Mouse (Mus musculus): ENCODE data around the gene Jak3. TPM values are rescaled to one million over a fixed set of nuclear protein-coding genes. Genes with fewer than 3 reads are reported as not detected.

Gene Jak3
- polyA plus RNA-seq (2017; shearing (Covaris generic)), result 10 to 100 TPM; 18.6 to 41.7 TPM

DNA sequence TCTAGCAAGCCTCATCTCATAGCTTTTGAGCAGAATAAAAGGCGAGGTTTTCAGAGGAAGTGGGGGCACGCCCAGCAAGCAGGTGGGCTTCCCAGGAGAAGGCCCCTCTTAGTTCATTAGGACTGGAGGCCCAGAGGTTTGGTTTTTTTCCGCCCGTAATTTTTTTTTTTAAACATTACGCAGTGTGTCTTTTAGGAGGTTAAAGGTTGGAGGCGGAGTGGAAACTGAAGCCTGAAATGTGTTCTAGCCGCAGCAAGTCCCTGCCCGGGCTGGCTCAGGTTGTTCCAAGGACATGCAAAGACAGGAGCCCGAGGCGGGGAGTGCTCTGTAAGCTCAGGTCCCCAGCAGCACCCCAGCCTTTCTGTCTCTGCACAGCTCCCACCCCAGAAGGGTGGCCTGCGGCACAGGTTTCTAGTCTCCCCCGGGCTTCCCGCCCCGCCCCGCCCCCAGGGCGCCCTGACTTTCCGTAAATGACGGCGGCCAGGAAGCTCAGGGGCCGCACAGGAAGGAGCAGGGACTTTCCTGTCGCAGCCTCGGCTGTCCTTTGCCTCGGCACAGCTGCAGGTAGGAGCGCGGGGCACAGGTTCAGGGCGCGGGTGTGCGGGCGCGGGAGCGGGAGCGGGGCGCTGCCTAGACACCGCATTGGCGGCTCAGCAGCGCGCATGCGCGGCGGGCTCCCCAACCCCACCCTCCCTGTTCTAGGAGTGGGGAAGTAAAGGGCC lies at the start of gene Jak3:
TSS of gene Jak3 (plus strand) at position 277 of the 722 bp plus-strand sequence.
- peak; percentile 73 for ATAC-seq

DNA sequence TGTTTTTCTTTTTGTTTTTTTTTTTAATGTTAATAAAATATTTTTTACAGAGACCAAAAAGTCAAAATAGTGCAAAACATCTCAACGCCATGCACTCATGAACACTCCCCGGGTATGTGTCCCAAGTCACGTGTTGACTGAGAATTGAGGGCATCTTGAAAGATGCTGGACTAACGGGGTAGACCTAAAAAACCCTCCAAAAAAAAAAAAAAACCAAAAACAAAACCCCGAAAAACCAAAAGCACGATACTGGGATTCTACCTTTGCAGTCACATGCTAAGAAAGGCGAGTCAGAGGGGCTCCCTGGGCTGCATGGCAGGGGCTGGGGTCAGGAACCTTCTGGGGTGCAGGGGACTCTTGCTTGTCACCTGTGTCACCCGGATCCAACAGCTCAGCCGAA lies 49.3 kb upstream of the Jak3 start:
- no peak for ATAC-seq

DNA sequence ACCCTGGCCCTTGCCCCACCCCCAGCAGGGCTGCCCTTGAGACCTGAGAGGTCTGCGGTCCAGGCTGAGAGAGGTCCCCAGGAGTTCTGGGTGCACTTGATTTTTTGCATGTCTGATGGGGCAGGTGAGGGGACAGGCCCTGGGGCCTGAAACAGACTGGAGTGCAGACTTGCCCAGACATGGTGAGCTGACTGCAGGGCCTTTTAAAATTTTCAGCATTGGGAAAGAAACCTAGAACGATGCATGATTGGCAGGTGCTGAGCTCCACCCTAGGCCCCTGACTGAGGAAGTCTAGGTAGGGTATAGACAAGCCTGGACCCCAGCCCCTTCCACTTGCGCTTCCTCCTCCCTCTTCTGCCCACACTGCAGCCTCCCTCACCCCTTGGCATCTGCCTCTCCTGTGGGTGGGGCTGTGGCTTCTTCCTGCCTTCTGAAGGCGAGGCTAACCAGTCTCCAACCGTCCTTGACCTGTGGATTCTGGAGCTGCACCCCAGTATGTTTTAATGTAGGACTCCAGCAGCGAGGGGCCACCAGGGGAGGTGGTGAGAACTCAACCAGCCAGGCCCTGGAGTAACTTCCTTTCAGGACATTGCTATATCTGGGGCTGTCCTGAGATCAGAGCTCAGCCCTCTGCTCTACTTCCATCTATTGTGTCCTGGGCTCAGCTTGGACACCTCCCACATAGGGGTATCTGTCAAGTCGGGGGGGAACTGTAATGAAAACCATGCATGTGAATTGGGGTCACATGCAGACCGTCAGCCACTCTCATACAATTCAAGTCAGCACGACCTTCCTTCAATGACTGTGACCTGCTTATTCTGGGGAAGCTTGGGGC lies 48.6 kb upstream of the Jak3 start:
- ATAC-seq, result no peak

DNA sequence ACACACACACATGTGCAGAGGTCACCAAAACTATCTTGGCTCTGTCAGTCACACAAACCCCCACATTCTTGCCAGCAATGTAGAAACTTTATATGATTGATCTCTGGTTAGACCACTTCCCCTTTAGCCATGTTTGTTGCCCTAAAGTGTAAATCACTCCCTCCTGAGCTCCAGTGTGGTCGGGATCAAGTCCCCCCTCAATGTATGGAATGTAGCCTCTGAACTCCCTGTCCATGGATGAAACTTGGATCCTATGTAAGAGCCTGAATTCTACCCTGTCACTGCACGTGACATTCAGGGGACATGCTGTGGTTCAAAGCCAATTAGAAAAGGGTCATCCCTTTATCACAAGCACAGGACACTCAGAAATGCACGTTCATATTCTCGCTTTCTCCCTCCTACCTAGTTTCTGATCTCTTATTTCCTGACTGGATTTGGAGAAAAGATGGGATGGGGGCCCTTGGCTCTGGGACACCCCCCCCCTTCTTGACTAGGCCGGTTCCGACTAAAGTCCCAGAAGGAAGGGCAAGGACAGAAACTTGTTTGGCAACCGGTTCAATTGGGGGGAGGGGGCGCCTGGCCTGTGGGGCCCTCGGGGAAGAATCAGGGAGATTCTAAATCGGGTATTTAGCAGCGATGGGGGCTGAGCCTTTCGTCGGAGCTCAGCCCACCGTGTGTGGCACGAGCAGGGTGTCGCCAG lies 47.5 kb upstream of the Jak3 start:
- no peak for ATAC-seq

DNA sequence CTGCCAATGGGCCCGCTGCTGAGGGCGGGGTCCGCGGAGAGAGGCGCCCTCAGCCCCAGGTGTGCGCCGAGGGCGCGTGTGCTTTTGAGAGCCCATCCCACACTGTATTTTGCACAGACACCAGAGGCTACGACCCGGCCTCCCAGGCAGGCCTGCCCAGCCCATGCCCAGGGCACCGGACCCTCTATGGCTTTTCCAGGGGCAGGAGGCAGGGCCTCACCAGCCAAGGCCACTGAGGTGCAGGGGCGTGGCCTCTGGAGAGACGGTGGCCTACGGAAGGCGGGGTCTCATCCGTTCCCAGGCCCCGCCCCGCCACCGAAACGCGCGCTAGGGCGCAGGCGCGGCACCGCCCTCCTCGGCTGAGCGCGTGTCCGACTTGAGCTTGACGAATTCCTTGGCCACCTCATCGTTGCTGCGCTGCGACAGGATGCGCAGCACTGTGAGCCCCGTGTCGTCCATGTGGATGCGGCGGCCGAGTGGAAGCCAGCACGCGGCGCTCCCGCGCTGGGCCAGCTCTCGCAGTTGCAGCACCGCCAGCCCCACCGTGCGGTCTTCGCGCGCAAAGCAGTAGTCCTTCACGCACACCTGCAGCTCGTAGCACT lies 46.9 kb upstream of the Jak3 start:
- peak; percentile 78 for ATAC-seq

DNA sequence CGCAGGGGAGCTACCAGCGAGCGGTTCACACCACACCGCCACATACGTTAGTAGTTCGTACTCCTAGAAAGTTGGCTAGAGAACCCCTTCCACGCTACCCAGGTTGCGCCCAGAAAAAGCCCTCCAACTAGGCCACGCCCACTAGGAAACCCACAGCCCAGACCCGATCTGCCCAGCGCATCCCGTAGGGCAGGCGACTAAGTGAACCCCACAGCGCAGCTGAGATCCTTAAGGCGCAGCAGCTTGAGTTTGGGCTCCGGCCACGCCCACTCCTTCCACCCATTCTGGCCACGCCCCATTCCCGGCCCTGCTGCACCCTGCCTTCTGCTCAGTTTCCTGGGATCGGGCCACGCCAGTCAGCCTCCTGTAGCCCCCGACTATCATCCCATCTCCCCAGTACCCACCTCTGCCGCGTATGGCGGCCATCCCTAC lies 46.3 kb upstream of the Jak3 start:
- ATAC-seq, result no peak

DNA sequence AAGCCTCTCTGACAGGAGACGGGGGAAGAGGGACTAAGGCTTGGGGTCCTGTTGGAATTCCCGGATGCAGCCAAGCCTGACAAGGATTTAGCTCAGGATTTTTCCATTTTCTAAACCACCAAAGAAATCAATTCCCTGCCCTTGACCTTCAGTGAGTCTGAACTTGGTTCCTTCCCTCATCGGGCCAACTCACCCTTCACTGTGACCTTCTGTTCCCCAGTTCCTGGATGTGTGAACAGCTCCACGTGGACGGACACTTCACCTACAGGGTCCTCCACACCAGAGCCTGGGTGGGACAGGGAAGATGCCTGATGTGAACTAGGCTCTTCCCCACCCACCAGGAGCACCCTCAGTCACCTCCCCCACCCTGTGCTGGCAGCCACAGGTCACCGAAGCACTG lies 45.3 kb upstream of the Jak3 start:
- ATAC-seq, result no peak

DNA sequence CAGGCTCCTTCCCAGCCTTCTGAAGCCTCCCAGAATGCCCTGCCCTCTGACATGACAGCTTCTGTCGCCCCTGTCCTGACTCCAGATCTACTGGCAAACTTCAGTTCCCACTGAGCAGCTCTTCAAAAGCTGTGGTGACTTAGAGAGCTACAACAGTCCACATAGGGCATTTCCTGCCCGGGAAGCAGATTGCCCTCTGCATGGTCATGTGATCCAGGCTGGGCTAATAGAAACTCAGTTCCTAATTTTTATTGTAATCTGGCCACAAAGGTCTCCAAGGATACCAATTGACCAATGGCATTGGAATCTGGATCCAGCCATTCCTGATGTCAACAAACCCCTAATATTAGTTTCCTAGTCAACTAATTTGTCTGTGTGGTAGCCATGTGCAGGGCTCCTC lies 44.2 kb upstream of the Jak3 start:
- ATAC-seq, result no peak

DNA sequence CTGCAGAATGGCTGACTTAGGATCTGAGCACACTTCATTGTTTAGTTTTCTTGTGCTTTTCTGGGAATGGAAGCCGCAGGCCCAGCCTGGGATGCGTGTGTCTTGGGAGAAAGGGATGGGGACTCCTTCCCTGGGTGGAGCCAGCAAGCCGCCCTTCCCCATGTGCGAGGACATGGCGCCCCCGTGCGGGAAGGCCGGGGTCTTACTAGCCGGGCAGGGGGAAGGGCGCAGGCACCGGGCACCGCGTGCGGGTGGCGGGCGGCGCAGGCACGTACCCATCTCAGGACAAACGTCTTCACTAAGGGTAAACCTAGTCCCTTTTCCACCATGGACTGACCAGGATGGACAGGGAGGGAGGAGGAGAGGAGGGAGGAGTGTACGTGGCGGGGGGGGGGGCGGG lies 42.9 kb upstream of the Jak3 start:
- ATAC-seq, result no peak

DNA sequence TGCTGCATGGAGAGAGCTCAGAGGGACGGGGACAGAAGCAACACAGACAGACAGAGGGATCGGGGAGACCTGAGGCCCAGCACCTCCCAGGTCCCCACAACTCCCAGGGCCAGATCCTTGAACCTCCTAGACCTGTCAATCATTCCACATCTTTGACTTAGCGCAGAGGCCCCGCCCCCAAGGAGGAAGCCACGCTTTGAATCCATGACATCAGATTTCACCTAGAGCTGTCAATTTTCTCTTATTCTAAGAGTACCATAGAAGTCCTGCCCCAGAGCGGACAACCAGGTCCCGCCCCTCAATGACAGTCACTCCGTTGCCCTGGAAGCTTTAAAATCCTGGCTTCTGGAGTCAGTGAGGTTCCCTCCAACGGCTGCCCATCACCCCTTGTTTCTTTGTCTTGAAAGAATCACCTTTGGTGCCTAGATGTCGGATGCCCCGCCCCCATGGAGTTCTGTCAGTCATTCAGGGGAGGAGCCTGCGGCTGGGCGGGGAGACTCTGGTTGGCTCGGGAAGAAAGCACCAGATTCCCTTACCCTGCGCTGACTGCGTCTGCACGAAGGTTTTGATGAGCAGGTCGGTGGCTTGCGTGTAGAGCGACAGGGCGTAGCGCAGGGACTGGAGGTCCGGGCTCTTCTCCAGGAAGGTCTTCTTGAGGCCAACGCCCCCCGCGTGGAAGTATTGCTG lies 42.0 kb upstream of the Jak3 start:
- peak; percentile 68 for ATAC-seq

DNA sequence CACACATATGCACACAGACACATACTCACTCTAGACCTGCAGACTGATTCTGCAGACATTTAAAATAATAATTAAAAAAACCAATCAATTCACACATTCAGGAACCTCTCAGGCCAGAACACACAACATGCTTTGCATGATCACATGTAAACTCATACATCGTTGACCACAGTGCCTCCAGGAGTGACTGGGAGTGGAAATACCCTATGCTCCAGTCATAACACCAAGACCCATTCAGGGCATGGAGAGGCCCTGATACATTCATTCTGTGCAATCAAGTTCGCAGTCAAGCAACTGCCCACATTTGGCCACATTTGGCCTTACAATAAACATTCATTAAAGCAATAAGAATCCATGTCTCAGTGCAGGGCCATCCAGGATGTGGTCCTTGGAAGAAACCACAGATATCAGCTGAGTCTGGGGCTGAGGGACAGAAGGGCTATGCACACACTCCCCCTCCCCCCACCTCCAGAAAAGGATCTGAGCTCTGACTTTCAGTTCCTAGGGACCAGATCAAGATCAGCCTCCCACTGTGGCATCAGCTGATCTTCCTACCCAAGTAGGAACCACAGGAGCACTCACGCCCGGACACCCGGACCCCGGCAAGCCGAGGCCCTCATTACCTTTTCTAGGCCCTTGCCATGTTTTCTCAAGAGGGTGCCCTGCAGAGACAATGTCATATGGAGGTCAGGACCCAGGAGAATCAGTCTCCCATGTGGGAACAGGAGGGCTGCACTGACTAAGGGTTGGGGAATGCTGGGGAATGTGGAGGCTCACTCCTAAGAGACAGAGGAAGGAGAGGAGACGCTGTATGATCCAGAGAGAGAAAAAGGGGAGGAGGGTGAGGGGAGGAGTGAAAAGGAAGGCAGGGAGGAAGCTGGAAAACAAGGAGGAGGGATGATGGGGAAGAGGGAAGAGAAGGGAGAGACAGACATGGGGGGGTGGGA lies 38.7 kb upstream of the Jak3 start:
- no peak for ATAC-seq

DNA sequence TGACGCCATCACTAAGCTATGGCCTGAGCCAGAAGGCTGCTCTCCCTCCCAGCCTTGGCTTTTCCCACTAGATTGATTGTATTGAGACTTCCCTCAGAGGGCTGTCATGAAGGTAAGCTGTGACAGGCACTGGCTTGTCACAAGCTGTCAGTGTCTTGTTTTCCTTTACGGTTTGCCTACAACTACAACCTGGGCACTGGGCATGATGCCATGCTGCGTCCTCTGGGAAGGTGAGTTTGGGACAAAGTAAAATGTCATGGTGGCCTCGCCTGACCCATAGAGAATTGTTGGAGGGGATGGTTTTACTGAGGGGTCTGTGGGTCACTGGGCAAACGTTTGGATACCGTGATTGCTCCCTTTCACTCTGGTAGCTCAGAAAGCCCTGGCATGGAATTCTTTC lies 37.8 kb upstream of the Jak3 start:
- ATAC-seq, result no peak

DNA sequence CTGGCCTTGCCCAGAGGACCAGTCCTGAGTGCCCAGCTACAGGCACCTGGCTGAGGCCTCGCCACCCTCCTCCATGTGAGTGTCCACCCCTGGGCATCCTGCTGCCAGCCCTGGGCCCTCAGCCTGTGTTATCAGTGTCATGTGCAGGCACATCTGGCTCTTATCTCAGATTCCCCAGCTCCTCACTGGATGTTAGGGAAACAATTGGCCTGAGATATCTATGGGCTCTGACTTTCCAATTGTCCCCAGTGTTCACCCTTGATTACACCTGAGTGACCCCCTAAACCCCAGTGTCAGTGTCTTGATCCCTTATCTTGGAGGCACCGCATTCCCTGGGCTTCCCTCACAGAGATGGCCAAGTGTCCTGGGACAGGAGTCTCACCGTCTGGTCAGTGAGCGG lies 36.8 kb upstream of the Jak3 start:
- no peak for ATAC-seq

DNA sequence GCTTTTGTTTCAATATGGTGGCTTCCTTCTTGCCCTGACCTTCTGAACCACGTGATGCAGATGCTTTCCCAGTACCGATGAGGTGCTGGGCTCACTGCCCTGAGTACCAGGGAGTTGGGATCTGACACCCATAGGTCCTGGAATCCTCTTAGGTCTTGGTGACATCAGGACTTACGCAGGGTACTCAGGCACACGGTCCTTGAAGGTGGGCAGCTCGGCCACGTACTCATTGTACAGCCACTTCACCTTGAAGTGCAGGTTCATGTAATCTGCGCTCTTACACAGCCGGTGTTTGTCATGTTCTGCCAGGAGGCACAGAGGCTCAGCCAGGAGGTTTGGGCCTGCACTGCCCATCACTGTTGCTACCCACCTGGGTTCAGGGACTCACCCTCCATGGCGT lies 30.6 kb upstream of the Jak3 start:
- ATAC-seq, result no peak

DNA sequence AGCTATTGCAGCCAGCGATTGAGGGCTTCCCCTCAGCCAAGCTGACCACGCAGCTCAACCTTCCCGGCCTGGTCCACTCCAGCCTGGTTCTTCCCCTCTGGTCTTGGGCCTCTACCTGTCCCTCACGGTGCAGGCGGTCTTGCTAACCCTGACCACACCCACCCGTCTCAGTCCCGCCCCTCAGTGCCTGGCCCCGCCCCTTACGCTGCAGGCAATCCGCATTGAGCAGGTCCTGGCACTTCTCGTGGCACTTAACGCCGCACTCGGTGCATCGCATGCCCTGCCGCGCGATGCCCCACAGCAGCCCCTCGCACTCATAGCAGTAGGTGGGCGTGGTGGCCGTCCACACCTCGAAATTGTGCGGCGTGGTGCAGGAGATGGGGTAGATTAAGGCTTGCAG lies 21.5 kb upstream of the Jak3 start:
- no peak for ATAC-seq

DNA sequence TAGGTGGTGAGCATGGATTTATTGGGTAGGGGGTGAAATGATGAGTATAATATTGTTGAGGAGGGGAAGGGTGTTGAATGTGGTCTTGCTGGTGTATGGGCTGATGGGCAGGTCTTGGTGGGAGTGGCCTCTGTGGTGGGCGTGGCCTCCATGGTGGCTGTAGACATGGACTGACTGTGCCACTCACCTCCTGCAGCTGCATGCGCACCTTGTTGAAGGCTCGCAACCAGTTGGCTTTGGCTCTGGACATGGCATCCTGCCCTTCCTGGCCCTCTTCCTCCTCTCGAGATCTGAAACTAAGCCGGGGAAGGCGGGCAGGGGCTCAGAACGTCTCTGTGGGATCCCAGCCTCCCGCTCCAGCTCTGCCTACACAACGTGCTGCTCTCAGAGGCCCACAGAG lies 18.3 kb upstream of the Jak3 start:
- no peak for ATAC-seq

DNA sequence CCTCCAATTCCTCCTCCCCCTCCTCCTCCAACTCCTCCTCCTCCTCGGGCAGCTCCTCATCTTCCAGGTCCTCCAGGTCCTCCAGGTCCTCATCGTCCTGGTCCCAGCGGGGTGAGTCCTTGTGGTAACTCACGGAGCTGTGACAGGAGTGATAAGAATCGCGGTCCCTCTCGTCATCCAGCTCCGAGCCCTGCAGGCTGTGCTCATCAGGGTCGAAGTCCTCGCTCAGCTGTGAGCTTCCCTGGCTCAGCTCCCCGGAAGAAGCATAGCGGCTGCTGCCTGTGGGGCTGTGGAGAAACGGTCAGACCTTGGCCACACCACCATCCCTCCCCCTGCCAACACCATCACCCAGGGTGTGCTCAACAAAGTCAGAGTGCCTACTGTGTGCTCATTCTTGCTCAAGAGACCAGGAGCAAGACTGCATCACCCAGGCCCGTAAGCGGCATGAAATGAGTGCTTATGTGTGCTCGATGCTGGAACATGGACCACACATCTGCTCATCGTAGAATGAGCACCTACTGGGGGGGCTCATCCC lies 17.5 kb upstream of the Jak3 start:
- ATAC-seq, result no peak

DNA sequence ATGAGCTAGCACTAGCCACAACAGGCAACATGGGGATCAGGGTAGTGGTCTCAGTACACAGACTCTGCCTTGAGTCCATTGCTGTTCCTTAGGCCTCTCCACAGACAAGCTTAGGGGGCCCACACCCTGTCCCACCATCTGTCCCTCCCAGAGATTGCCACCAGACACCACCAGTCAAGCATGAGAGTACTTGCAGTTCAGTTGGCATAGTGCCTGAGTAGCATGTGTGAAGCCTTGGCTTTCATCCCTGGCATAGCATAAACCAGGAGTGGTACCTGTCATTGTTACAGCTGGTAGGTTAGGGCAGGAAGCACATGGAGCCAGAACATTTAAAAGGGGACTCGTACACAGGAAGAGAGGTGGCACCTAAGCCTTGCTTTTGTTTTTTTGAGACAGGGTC lies 16.3 kb upstream of the Jak3 start:
- no peak for ATAC-seq

DNA sequence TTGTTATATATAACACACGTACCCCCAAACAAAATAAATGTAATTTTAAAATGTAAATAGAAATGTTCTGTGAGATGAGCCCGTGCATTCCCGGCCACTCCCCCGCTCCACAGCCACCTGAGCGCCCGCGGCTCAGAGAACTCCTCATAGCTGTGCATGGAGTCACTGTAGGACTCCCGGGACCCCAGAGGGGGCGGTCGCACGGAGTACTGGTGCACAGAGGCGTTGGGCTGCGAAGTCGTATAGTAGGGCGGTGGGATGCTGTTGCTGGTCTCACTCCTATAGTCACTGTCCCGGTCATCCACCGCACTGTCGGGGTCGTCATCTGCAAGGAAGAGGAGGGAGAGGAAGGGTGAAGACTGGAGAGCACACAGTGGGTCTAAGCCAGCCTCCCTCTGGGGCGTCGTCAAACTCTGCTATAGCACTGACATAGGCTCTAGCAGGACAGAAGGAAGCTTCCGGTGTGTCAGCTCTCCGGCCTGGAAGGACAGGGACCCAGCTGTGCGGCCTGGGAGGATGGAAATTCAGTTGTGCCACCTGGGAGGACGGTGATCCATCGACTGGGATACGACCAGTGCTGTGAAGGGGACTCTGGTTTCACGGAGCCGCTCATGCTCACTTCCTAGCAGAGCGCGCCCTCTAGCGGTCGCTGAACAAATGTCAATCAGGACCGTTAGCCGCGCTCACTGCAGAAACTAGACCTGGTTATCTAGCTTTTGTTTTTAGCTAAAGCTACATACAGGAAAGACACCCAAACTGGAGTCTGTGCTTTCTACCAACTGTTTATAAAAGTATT lies 15.6 kb upstream of the Jak3 start:
- ATAC-seq, result peak; percentile 62
